Mouse (Mus musculus) midbrain, embryonic 12.5 days (tissue): ENCODE data around the gene Efna5. TPM values are rescaled to one million over a fixed set of nuclear protein-coding genes. Genes with fewer than 3 reads are reported as not detected.

Source experiments
- ATAC-seq: fragments of 200-750 bp; cut with Nextera tagmentation; 2 replicates; pipeline ENCODE4 v1.8.0; 2017; ENCODE audit warnings: low read depth, moderate TSS enrichment, moderate library complexity; ENCODE audit not compliant: low FRiP score
- H3K27ac ChIP-seq: fragments of 300-500 bp; sonication (generic); replicated peaks from 2 replicates; pipeline ENCODE4 v1.5.1; 2016; ENCODE audit warnings: mild to moderate bottlenecking
- H3K27me3 ChIP-seq: fragments of 300-500 bp; sonication (generic); 2 replicates; pipeline ENCODE4 v1.6.1; 2016; ENCODE audit warnings: mild to moderate bottlenecking
- H3K36me3 ChIP-seq: fragments of 300-500 bp; sonication (generic); 2 replicates; pipeline ENCODE4 v1.6.1; 2016
- H3K4me1 ChIP-seq: fragments of 300-500 bp; sonication (generic); 2 replicates; pipeline ENCODE4 v1.6.1; 2016
- H3K4me2 ChIP-seq: fragments of 300-500 bp; sonication (generic); replicated peaks from 2 replicates; pipeline ENCODE4 v1.6.1; 2016; ENCODE audit warnings: mild to moderate bottlenecking, moderate library complexity
- H3K4me3 ChIP-seq: fragments of 300-500 bp; sonication (generic); 2 replicates; pipeline ENCODE4 v1.5.1; 2016; ENCODE audit warnings: mild to moderate bottlenecking
- H3K9ac ChIP-seq: fragments of 300-500 bp; sonication (generic); replicated peaks from 2 replicates; pipeline ENCODE4 v1.6.1; 2016; ENCODE audit warnings: mild to moderate bottlenecking, moderate library complexity
- H3K9me3 ChIP-seq: fragments of 300-500 bp; sonication (generic); 2 replicates; pipeline ENCODE4 v1.6.1; 2016; ENCODE audit warnings: mild to moderate bottlenecking
- WGBS: fragments of 180-500 bp; shearing (Covaris S2); methylation state at CpG from one replicate; pipeline ENCODE4 v1.1.7; 2016; 5-methylcytosine and 5-hydroxymethylcytosine counted together
- polyA plus RNA-seq: library from polyadenylated mRNA; unstranded; fragments of >200 nt; fragmentation: Nextera tagmentation; extraction: Ambion mirVana; gene quantifications from 2 replicates; pipeline ENCODE4 v1.2.1, GENCODE M21; 2016

The Efna5 gene
- polyA plus RNA-seq, 1 experiment from 2014 or later = 115 TPM

GRCm38 (mm10) chr17:62879526-62880310, 1.4 kb downstream of the Efna5 start:
- H3K27me3 ChIP-seq = peaks cover 4% of the 10 kb centered on the region
- H3K27ac ChIP-seq = peak overlapping the region; percentile 96
- peaks cover 6% of the 10 kb centered on the region; the same call in 1 of the 2 replicates for H3K4me1 ChIP-seq
- WGBS = under 1% methylated on average over 45 of the region's 45 CpGs
- H3K4me2 ChIP-seq = peak overlapping the region; percentile 82
- ATAC-seq = peak; percentile 5; the same call in 1 of the 2 replicates
- no peaks in the 10 kb centered on the region for H3K36me3 ChIP-seq
- H3K9me3 ChIP-seq = no peaks in the 10 kb centered on the region
- H3K9ac ChIP-seq = peak overlapping the region; percentile 95
- peak overlapping the region; percentile 82 for H3K4me3 ChIP-seq

GRCm38 (mm10) chr17:62875727-62876126, 5.4 kb downstream of the Efna5 start:
- peak overlapping the region; percentile 44 for H3K4me2 ChIP-seq
- peak overlapping the region; percentile 17 for H3K4me3 ChIP-seq
- H3K27ac ChIP-seq = no peak overlapping the region
- ATAC-seq = no peak
- WGBS = 6% methylated on average over 3 of the region's 3 CpGs
- peak overlapping the region; percentile 46 for H3K9ac ChIP-seq
- H3K27me3 ChIP-seq = peaks cover 23% of the 10 kb centered on the region
- H3K9me3 ChIP-seq = no peaks in the 10 kb centered on the region
- peaks cover 31% of the 10 kb centered on the region for H3K4me1 ChIP-seq
- H3K36me3 ChIP-seq = no peaks in the 10 kb centered on the region

GRCm38 (mm10) chr17:62871928-62872327, 9.2 kb downstream of the Efna5 start:
- no peak overlapping the region for H3K27ac ChIP-seq
- no peak overlapping the region; the same call in 1 of the 2 replicates for H3K9ac ChIP-seq
- peaks cover 19% of the 10 kb centered on the region for H3K27me3 ChIP-seq
- H3K4me1 ChIP-seq = peaks cover 35% of the 10 kb centered on the region
- ATAC-seq = no peak
- H3K4me3 ChIP-seq = peak overlapping the region; percentile 9; the same call in 1 of the 2 replicates
- no peaks in the 10 kb centered on the region for H3K36me3 ChIP-seq
- no peaks in the 10 kb centered on the region for H3K9me3 ChIP-seq
- H3K4me2 ChIP-seq = peak overlapping the region; percentile 44
- WGBS = 16% methylated on average over 3 of the region's 3 CpGs

GRCm38 (mm10) chr17:62871191-62871590, 9.9 kb downstream of the Efna5 start:
- H3K4me3 ChIP-seq = 0 out of 2 replicates have a peak overlapping the region, but pooled peaks have one; percentile 9
- H3K9me3 ChIP-seq = no peaks in the 10 kb centered on the region
- no peak overlapping the region for H3K9ac ChIP-seq
- WGBS = 22% methylated on average over 5 of the region's 5 CpGs
- no peaks in the 10 kb centered on the region for H3K36me3 ChIP-seq
- H3K4me2 ChIP-seq = peak overlapping the region; percentile 44
- no peak overlapping the region for H3K27ac ChIP-seq
- H3K27me3 ChIP-seq = peaks cover 19% of the 10 kb centered on the region
- peaks cover 35% of the 10 kb centered on the region for H3K4me1 ChIP-seq
- ATAC-seq = peak; percentile 18; the same call in 1 of the 2 replicates

- H3K9ac ChIP-seq = no peak overlapping the region
- H3K36me3 ChIP-seq = no peaks in the 10 kb centered on the region
- peak; percentile 59; the same call in 1 of the 2 replicates for ATAC-seq
- H3K4me3 ChIP-seq = no peak overlapping the region
- H3K27ac ChIP-seq = no peak overlapping the region
- WGBS = 52% methylated on average over 5 of the region's 5 CpGs
- peaks cover 29% of the 10 kb centered on the region for H3K4me1 ChIP-seq
- peaks cover 19% of the 10 kb centered on the region for H3K27me3 ChIP-seq
- H3K9me3 ChIP-seq = no peaks in the 10 kb centered on the region
- H3K4me2 ChIP-seq = peak overlapping the region; percentile 44
These were observed 10.7 kb downstream of the Efna5 start for GRCm38 (mm10) chr17:62870446-62870845.

GRCm38 (mm10) chr17:62864966-62865365, 16.2 kb downstream of the Efna5 start:
- no peak overlapping the region for H3K4me3 ChIP-seq
- 87% methylated on average over 8 of the region's 8 CpGs for WGBS

GRCm38 (mm10) chr17:62863004-62863403, 18.1 kb downstream of the Efna5 start:
- Histone ChIP-seq H3K4me3 (no peak overlapping the region), H3K4me1 (peaks cover 32% of the 10 kb centered on the region), H3K27me3 (peaks cover 10% of the 10 kb centered on the region), H3K9ac (peak overlapping the region; percentile 52; the same call in 1 of the 2 replicates), H3K27ac (peak overlapping the region; percentile 86), H3K9me3 (no peaks in the 10 kb centered on the region), H3K36me3 (peaks cover 4% of the 10 kb centered on the region; the same call in 1 of the 2 replicates), H3K4me2 (peak overlapping the region; percentile 37)
- no peak for ATAC-seq
- WGBS = 32% methylated on average over 3 of the region's 3 CpGs

More at GRCm38 (mm10) chr17:62864966-62865365, 16.2 kb downstream of the Efna5 start:
- no peak for ATAC-seq
- Histone ChIP-seq H3K4me2 (no peak overlapping the region), H3K27ac (no peak overlapping the region), H3K9me3 (no peaks in the 10 kb centered on the region), H3K9ac (no peak overlapping the region), H3K36me3 (peaks cover 4% of the 10 kb centered on the region; the same call in 1 of the 2 replicates), H3K27me3 (peaks cover 7% of the 10 kb centered on the region), H3K4me1 (peaks cover 28% of the 10 kb centered on the region)

GRCm38 (mm10) chr17:62862298-62862999, 18.7 kb downstream of the Efna5 start:
- H3K36me3 ChIP-seq = peaks cover 4% of the 10 kb centered on the region; the same call in 1 of the 2 replicates
- no peak overlapping the region for H3K4me3 ChIP-seq
- peak overlapping the region; percentile 37 for H3K4me2 ChIP-seq

GRCm38 (mm10) chr17:62857275-62857674, 23.8 kb downstream of the Efna5 start:
- WGBS = 70% methylated on average over 8 of the region's 8 CpGs
- no peak overlapping the region for H3K9ac ChIP-seq
- H3K4me3 ChIP-seq = no peak overlapping the region
- peaks cover 22% of the 10 kb centered on the region for H3K27me3 ChIP-seq
- H3K9me3 ChIP-seq = no peaks in the 10 kb centered on the region
- no peak overlapping the region for H3K27ac ChIP-seq
- no peaks in the 10 kb centered on the region for H3K36me3 ChIP-seq
- no peak overlapping the region for H3K4me2 ChIP-seq
- no peak for ATAC-seq
- H3K4me1 ChIP-seq = peaks cover 44% of the 10 kb centered on the region

More at GRCm38 (mm10) chr17:62862298-62862999, 18.7 kb downstream of the Efna5 start:
- ATAC-seq = peak; percentile 88
- Histone ChIP-seq H3K4me1 (peaks cover 32% of the 10 kb centered on the region), H3K27ac (peak overlapping the region; percentile 86), H3K27me3 (peaks cover 12% of the 10 kb centered on the region), H3K9ac (peak overlapping the region; percentile 52; the same call in 1 of the 2 replicates), H3K9me3 (no peaks in the 10 kb centered on the region)
- WGBS = 22% methylated on average over 12 of the region's 12 CpGs

GRCm38 (mm10) chr17:62853741-62854140, 27.4 kb downstream of the Efna5 start:
- H3K27me3 ChIP-seq = peaks cover 32% of the 10 kb centered on the region
- no peaks in the 10 kb centered on the region for H3K36me3 ChIP-seq
- H3K9ac ChIP-seq = no peak overlapping the region
- no peaks in the 10 kb centered on the region for H3K9me3 ChIP-seq
- ATAC-seq = peak; percentile 17; the same call in 1 of the 2 replicates
- H3K4me1 ChIP-seq = peaks cover 50% of the 10 kb centered on the region
- peak overlapping the region; percentile 44 for H3K4me2 ChIP-seq
- WGBS = 3% methylated on average over 6 of the region's 6 CpGs
- peak overlapping the region; percentile 72 for H3K27ac ChIP-seq
- no peak overlapping the region for H3K4me3 ChIP-seq

GRCm38 (mm10) chr17:62852822-62853608, 28.1 kb downstream of the Efna5 start:
- no peaks in the 10 kb centered on the region for H3K36me3 ChIP-seq
- H3K4me2 ChIP-seq = peak overlapping the region; percentile 44
- H3K27me3 ChIP-seq = peaks cover 31% of the 10 kb centered on the region
- no peak overlapping the region for H3K4me3 ChIP-seq
- 1% methylated on average over 3 of the region's 3 CpGs for WGBS
- peak overlapping the region; percentile 72 for H3K27ac ChIP-seq
- H3K9ac ChIP-seq = 0 out of 2 replicates have a peak overlapping the region, but pooled peaks have one; percentile 17
- H3K4me1 ChIP-seq = peaks cover 50% of the 10 kb centered on the region
- no peaks in the 10 kb centered on the region for H3K9me3 ChIP-seq
- ATAC-seq = peak; percentile 78
